Mouse (Mus musculus) liver, embryonic 15.5 days (tissue): Measurements from ENCODE around the gene Uncx. TPM values are rescaled to one million over a fixed set of nuclear protein-coding genes. Genes with fewer than 3 reads are reported as not detected.

Experiments used
- ATAC-seq: fragments of 200-750 bp; cut with Nextera tagmentation; 2 replicates; pipeline ENCODE4 v1.8.0; 2017; ENCODE audit warnings: moderate number of reproducible peaks, mild to moderate bottlenecking, moderate library complexity; ENCODE audit not compliant: insufficient read depth
- H3K27ac ChIP-seq: fragments of 300-500 bp; sonication (generic); replicated peaks from 2 replicates; pipeline ENCODE4 v1.5.1; 2015; ENCODE audit warnings: mild to moderate bottlenecking, inconsistent platforms
- H3K27me3 ChIP-seq: fragments of 300-500 bp; sonication (generic); 2 replicates; pipeline ENCODE4 v1.6.1; 2015; ENCODE audit warnings: mild to moderate bottlenecking, inconsistent platforms
- H3K36me3 ChIP-seq: fragments of 300-500 bp; sonication (generic); replicated peaks from 2 replicates; pipeline ENCODE4 v1.6.1; 2015; ENCODE audit warnings: moderate library complexity, mild to moderate bottlenecking, inconsistent platforms
- H3K4me1 ChIP-seq: fragments of 300-500 bp; sonication (generic); replicated peaks from 2 replicates; pipeline ENCODE4 v1.6.1; 2015; ENCODE audit warnings: inconsistent platforms
- H3K4me2 ChIP-seq: fragments of 300-500 bp; sonication (generic); 2 replicates; pipeline ENCODE4 v1.6.1; 2015; ENCODE audit warnings: moderate library complexity, mild to moderate bottlenecking, inconsistent platforms
- H3K4me3 ChIP-seq: fragments of 300-500 bp; sonication (generic); replicated peaks from 2 replicates; pipeline ENCODE4 v1.5.1; 2015; ENCODE audit warnings: mild to moderate bottlenecking, inconsistent platforms
- H3K9ac ChIP-seq: fragments of 300-500 bp; sonication (generic); 2 replicates; pipeline ENCODE4 v1.6.1; 2015; ENCODE audit warnings: moderate library complexity, mild to moderate bottlenecking, inconsistent platforms
- H3K9me3 ChIP-seq: fragments of 300-500 bp; sonication (generic); replicated peaks from 2 replicates; pipeline ENCODE4 v1.6.1; 2016; ENCODE audit warnings: inconsistent platforms
- WGBS: fragments of 180-500 bp; shearing (Covaris S2); methylation state at CpG from one replicate; pipeline ENCODE4 v1.1.7; 2015; ENCODE audit warnings: mixed read lengths; ENCODE audit not compliant: insufficient replicate concordance; 5-methylcytosine and 5-hydroxymethylcytosine counted together
- polyA plus RNA-seq: library from polyadenylated mRNA; unstranded; fragments of >200 nt; fragmentation: Nextera tagmentation; extraction: Ambion mirVana; gene quantifications from 2 replicates; pipeline ENCODE4 v1.2.1, GENCODE M21; 2015

The Uncx gene
- polyA plus RNA-seq, 1 experiment from 2014 or later = not detected

DNA sequence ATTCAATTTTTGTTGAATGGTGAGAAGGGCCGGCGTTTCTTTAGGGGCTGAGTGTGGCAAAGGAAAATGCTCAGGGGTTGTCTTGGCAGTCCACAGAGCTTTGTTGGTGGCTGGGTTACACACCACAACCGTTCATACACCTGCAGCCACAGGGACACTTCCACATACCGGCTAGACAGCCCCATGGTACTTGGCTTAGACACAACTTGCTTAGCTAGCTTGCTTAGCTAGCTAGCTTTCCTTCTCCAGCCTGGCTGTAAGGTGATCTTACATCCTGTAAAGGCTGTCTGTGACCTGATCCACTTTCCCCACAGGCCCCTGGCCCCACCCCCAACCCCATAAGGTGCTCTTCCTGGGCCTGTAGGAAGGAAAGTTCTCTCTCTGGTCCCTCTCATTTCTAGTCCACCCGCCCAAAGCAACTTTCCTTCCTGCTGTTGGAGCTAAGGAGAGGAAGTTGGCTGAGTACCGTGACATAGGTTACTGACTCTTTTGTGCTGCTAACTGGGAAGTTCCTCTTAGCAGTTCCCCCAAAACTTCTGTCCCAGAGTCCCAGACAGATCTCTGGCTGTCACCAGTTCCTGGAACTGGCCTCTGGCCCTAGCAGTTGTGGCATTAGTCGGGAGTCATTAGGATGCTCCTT, 12.3 kb downstream of the Uncx start:
- Histone ChIP-seq H3K36me3 (no peaks in the 10 kb centered on the region), H3K4me3 (no peak overlapping the region), H3K4me2 (no peak overlapping the region), H3K27me3 (peaks cover 100% of the 10 kb centered on the region), H3K27ac (no peak overlapping the region), H3K9ac (no peak overlapping the region), H3K4me1 (0 out of 2 replicates have a peak, but pooled peaks cover 3% of the 10 kb centered on the region), H3K9me3 (no peaks in the 10 kb centered on the region)
- ATAC-seq = no peak
- WGBS = 2% methylated on average over 7 of the region's 7 CpGs

- Histone ChIP-seq H3K4me2 (no peak overlapping the region), H3K9me3 (no peaks in the 10 kb centered on the region), H3K4me3 (no peak overlapping the region), H3K4me1 (0 out of 2 replicates have a peak, but pooled peaks cover 3% of the 10 kb centered on the region), H3K9ac (no peak overlapping the region), H3K36me3 (no peaks in the 10 kb centered on the region), H3K27me3 (peaks cover 100% of the 10 kb centered on the region), H3K27ac (no peak overlapping the region)
- WGBS = 6% methylated on average over 6 of the region's 6 CpGs
- ATAC-seq = no peak
Measured at GRCm38 (mm10) chr5:139556116-139556678, 12.9 kb downstream of the Uncx start.

- no peaks in the 10 kb centered on the region for H3K36me3 ChIP-seq
- ATAC-seq = no peak
- no peak overlapping the region for H3K4me2 ChIP-seq
- H3K4me1 ChIP-seq = 0 out of 2 replicates have a peak, but pooled peaks cover 3% of the 10 kb centered on the region
- WGBS = 6% methylated on average over 10 of the region's 10 CpGs
- H3K9me3 ChIP-seq = no peaks in the 10 kb centered on the region
- no peak overlapping the region for H3K27ac ChIP-seq
- H3K9ac ChIP-seq = no peak overlapping the region
- H3K27me3 ChIP-seq = peaks cover 100% of the 10 kb centered on the region
- no peak overlapping the region for H3K4me3 ChIP-seq
Measured at GRCm38 (mm10) chr5:139557079-139557478, 13.8 kb downstream of the Uncx start.

GRCm38 (mm10) chr5:139557531-139558467, 14.5 kb downstream of the Uncx start:
- 4% methylated on average over 43 of the region's 43 CpGs for WGBS
- Histone ChIP-seq H3K4me3 (no peak overlapping the region), H3K27me3 (peaks cover 100% of the 10 kb centered on the region), H3K4me1 (0 out of 2 replicates have a peak, but pooled peaks cover 3% of the 10 kb centered on the region), H3K9ac (no peak overlapping the region), H3K27ac (no peak overlapping the region), H3K4me2 (no peak overlapping the region), H3K36me3 (no peaks in the 10 kb centered on the region), H3K9me3 (no peaks in the 10 kb centered on the region)
- no peak for ATAC-seq

DNA sequence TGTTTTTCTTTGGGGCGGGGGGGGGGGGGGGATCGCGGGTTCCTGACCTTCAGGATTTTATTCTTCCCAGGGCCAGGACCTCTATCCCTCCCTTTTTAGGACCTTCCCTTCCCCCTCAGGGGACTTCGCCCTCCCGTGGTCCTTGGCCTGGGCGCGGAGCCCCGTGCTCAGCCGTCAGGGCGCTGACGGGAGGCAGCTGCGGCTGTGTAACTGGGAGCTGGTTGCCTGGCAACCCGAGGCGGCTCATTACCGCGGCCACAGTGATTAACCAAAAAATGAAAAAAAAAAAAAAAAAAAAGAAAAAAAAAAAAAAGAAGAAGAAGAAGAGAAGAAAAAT, 15.1 kb downstream of the Uncx start:
- under 1% methylated on average over 16 of the region's 16 CpGs for WGBS
- H3K4me2 ChIP-seq = no peak overlapping the region
- ATAC-seq = no peak

DNA sequence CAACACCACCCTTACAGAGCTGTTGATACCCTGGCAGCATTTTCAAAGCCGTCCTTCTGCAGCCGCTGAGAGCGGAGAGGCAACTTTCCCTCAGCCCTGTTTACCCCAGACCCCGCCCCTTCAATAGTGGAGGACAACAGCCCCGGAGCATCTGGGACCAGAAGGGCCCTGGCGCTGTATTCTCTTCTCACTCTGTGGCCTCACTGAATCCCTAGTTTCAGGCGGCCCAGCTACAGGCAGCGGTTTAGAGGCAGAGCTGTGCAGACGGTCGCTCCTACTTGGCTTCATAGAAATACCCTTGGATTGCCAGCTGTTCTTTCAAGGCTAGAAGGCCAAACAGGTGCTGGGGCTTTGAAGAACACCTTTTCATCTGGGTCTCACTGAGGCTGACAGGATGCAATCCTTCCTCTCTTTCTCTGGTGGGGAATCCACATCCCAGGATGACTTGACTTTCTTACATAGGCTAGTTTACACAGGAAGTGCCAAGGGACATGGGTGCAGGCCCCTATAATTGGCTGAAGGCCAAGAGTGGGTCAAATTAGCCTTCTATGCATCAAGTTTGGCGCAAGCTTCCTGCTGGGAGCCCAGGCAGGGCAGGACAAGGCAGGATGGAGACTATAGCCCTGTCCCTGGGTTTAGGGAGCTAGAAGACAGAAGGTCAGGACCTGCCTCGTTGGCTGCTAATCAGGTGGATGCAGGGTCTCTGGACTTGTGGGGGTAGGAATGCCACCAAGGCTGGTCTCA, 15.8 kb downstream of the Uncx start:
- H3K4me2 ChIP-seq = no peak overlapping the region
- ATAC-seq = no peak
- H3K27ac ChIP-seq = no peak overlapping the region
- H3K9me3 ChIP-seq = no peaks in the 10 kb centered on the region
- H3K36me3 ChIP-seq = no peaks in the 10 kb centered on the region
- H3K9ac ChIP-seq = no peak overlapping the region
- peaks cover 99% of the 10 kb centered on the region for H3K27me3 ChIP-seq
- no peak overlapping the region for H3K4me3 ChIP-seq
- 9% methylated on average over 12 of the region's 12 CpGs for WGBS
- no peaks in the 10 kb centered on the region for H3K4me1 ChIP-seq

More for the DNA sequence above, 15.1 kb downstream of the Uncx start:
- no peak overlapping the region for H3K27ac ChIP-seq
- H3K9ac ChIP-seq = no peak overlapping the region
- H3K36me3 ChIP-seq = no peaks in the 10 kb centered on the region
- H3K9me3 ChIP-seq = no peaks in the 10 kb centered on the region
- no peaks in the 10 kb centered on the region for H3K4me1 ChIP-seq
- H3K4me3 ChIP-seq = no peak overlapping the region
- peaks cover 100% of the 10 kb centered on the region for H3K27me3 ChIP-seq

GRCm38 (mm10) chr5:139559782-139560181, 16.5 kb downstream of the Uncx start:
- no peak overlapping the region for H3K9ac ChIP-seq
- no peak for ATAC-seq
- no peak overlapping the region for H3K4me2 ChIP-seq
- no peaks in the 10 kb centered on the region for H3K4me1 ChIP-seq
- H3K4me3 ChIP-seq = no peak overlapping the region
- no peaks in the 10 kb centered on the region for H3K36me3 ChIP-seq
- WGBS = 28% methylated on average over 7 of the region's 7 CpGs
- H3K9me3 ChIP-seq = no peaks in the 10 kb centered on the region
- no peak overlapping the region for H3K27ac ChIP-seq
- H3K27me3 ChIP-seq = peaks cover 99% of the 10 kb centered on the region

GRCm38 (mm10) chr5:139561363-139562001, 18.2 kb downstream of the Uncx start:
- no peaks in the 10 kb centered on the region for H3K4me1 ChIP-seq
- H3K9me3 ChIP-seq = no peaks in the 10 kb centered on the region
- no peak overlapping the region for H3K4me2 ChIP-seq
- 47% methylated on average over 4 of the region's 4 CpGs for WGBS
- no peaks in the 10 kb centered on the region for H3K36me3 ChIP-seq
- peaks cover 96% of the 10 kb centered on the region for H3K27me3 ChIP-seq
- H3K27ac ChIP-seq = no peak overlapping the region
- no peak overlapping the region for H3K9ac ChIP-seq
- H3K4me3 ChIP-seq = no peak overlapping the region
- no peak for ATAC-seq

DNA sequence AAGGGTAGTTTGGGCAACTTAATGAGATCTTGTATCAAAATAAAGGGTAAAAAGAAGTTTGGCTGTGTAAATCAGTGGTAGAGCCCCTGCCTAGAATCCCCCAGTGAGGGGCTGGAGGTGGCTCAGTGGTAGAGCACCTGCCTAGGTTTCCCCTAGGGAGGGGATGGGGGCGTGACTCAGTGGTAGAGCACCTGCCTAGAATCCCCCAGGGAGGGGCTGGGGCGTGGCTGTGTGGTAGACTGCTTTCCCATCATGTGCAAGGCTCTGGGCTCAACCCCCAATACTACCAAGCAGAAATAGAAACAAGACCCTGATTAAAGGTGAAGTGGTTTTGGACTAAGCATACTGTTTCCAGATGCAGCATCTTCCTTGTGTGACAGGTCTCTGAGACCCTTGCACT, 21.4 kb downstream of the Uncx start:
- Histone ChIP-seq H3K9ac (no peak overlapping the region), H3K4me2 (no peak overlapping the region), H3K36me3 (no peaks in the 10 kb centered on the region), H3K27ac (no peak overlapping the region), H3K27me3 (peaks cover 85% of the 10 kb centered on the region), H3K4me1 (no peaks in the 10 kb centered on the region), H3K9me3 (no peaks in the 10 kb centered on the region), H3K4me3 (no peak overlapping the region)
- WGBS = 24% methylated on average over 2 of the region's 2 CpGs
- ATAC-seq = no peak

GRCm38 (mm10) chr5:139565462-139565861, 22.2 kb downstream of the Uncx start:
- Histone ChIP-seq H3K4me2 (no peak overlapping the region), H3K4me1 (no peaks in the 10 kb centered on the region), H3K27me3 (peaks cover 84% of the 10 kb centered on the region), H3K27ac (no peak overlapping the region), H3K36me3 (no peaks in the 10 kb centered on the region), H3K9ac (no peak overlapping the region), H3K9me3 (no peaks in the 10 kb centered on the region), H3K4me3 (no peak overlapping the region)
- ATAC-seq = no peak
- 40% methylated on average over 4 of the region's 4 CpGs for WGBS
